ENCODE assay signal across 8 mouse cellular contexts in the genomic region with DNA sequence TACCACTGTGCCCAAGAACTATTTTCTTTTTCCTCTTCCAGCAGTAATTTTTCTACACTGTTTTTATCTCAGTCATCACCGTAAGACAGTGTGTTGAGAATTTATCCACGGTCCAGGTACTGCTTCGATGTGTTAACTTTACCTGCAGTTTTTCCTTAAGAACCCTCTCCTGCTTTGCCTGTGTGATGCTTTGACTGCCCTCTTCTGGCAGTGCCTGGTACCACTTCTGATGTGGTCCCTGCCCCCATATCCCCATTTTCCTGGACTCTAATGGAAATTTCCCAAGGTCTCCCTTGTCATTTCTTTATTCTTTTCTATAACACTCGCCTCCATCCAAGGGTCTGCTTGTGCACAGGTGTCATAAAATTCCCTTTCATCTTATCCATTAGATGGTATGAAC. TPM values are rescaled to one million over a fixed set of nuclear protein-coding genes. Genes with fewer than 3 reads are reported as not detected.
DNase-seq lines count a peak whose midpoint lies in the region; ATAC-seq and TF ChIP-seq lines count a peak whose summit lies in the region.

No protein-coding gene starts in this region.

- H3K36me3 ChIP-seq in forebrain, postnatal 0 days (ENCODE audit: insufficient read depth), result no peaks in the 10 kb centered on the region
- no peaks in the 10 kb centered on the region for H3K36me3 ChIP-seq in forebrain, embryonic 16.5 days (ENCODE audit: control insufficient read depth, insufficient read depth)
- H3K36me3 ChIP-seq in lung, postnatal 0 days (ENCODE audit: insufficient read depth, low read length), result no peaks in the 10 kb centered on the region
- H3K36me3 ChIP-seq in thymus, adult 2 months (ENCODE audit: control insufficient read depth, insufficient read depth, low read length), result no peaks in the 10 kb centered on the region

- ATAC-seq in forebrain, postnatal 0 days, result no peak
- ATAC-seq in forebrain, embryonic 16.5 days, result no peak
- ATAC-seq in lung, postnatal 0 days, result no peak

- DNase-seq in forebrain, postnatal 0 days, result peak; percentile 27
- peak; percentile 10 to 51 for DNase-seq in urinary bladder, adult 18-20 months (ENCODE audit: low spot score in 2 of 2)
- DNase-seq in urinary bladder, postnatal 10 days (ENCODE audit: low spot score), result no peak
- peak; percentile 74 to 76 for DNase-seq in cerebellum, postnatal 10 days
- DNase-seq in induced T-regulatory cell, adult 2 months (ENCODE audit: low read depth), result peak; percentile 70
- peak; percentile 58 for DNase-seq in lung, postnatal 0 days (ENCODE audit: low spot score)
- DNase-seq in thymus, adult 2 months, result peak; percentile 67

- TF ChIP-seq EP300 in lung, postnatal 0 days (IDR thresholded peaks at IDR 0.05), result no peak

- peaks cover 8% of the 10 kb centered on the region for H3K4me1 ChIP-seq in forebrain, postnatal 0 days (ENCODE audit: insufficient read depth)
- H3K4me1 ChIP-seq in forebrain, embryonic 16.5 days (replicated peaks; ENCODE audit: control insufficient read depth, insufficient read depth, low read length), result peaks cover 9% of the 10 kb centered on the region
- H3K4me1 ChIP-seq in lung, postnatal 0 days (ENCODE audit: insufficient read depth, low read depth, low read length), result 0 out of 2 replicates have a peak, but pooled peaks cover under 1% of the 10 kb centered on the region
- 0 out of 2 replicates have a peak, but pooled peaks cover under 1% of the 10 kb centered on the region for H3K4me1 ChIP-seq in thymus, adult 2 months (replicated peaks; ENCODE audit: control insufficient read depth, insufficient read depth, low read length)

- H3K9ac ChIP-seq in forebrain, postnatal 0 days, result no peak overlapping the region
- H3K9ac ChIP-seq in forebrain, embryonic 16.5 days (replicated peaks; ENCODE audit: low read depth, low read length), result no peak overlapping the region
- no peak overlapping the region for H3K9ac ChIP-seq in lung, postnatal 0 days (replicated peaks; ENCODE audit: low read depth)

- H3K4me3 ChIP-seq in forebrain, postnatal 0 days (ENCODE audit: low read depth, low read length), result no peak overlapping the region
- H3K4me3 ChIP-seq in forebrain, embryonic 16.5 days (replicated peaks; ENCODE audit: low read length), result no peak overlapping the region
- no peak overlapping the region for H3K4me3 ChIP-seq in lung, postnatal 0 days (ENCODE audit: low read depth, low read length)
- no peak overlapping the region for H3K4me3 ChIP-seq in thymus, adult 2 months (ENCODE audit: control insufficient read depth, insufficient read depth, low read length)

- no peak for TF ChIP-seq POLR2A in thymus, adult 2 months (IDR thresholded peaks at IDR 0.05; ENCODE audit: control insufficient read depth, extremely low read depth, insufficient read depth, low read length, poor library complexity)

- no peak overlapping the region for H3K4me2 ChIP-seq in forebrain, postnatal 0 days (ENCODE audit: low read depth)
- H3K4me2 ChIP-seq in forebrain, embryonic 16.5 days (ENCODE audit: low read length), result no peak overlapping the region
- H3K4me2 ChIP-seq in lung, postnatal 0 days (replicated peaks; ENCODE audit: low read depth, low read length), result no peak overlapping the region

- 47% methylated on average over 4 of the region's 4 CpGs for WGBS in forebrain, postnatal 0 days
- WGBS in forebrain, embryonic 16.5 days, result 50% methylated on average over 4 of the region's 4 CpGs
- 31% methylated on average over 4 of the region's 4 CpGs for WGBS in lung, postnatal 0 days
- WGBS in thymus, adult 2 months, result 46% methylated on average over 4 of the region's 4 CpGs

- H3K27ac ChIP-seq in forebrain, postnatal 0 days (ENCODE audit: low read depth, low read length), result no peak overlapping the region
- no peak overlapping the region for H3K27ac ChIP-seq in forebrain, embryonic 16.5 days (ENCODE audit: low read length)
- H3K27ac ChIP-seq in lung, postnatal 0 days (ENCODE audit: low read length), result no peak overlapping the region
- H3K27ac ChIP-seq in thymus, adult 2 months (ENCODE audit: control insufficient read depth, insufficient read depth, low read length), result no peak overlapping the region

- H3K27me3 ChIP-seq in forebrain, postnatal 0 days (ENCODE audit: insufficient read depth, low read length), result no peaks in the 10 kb centered on the region
- no peaks in the 10 kb centered on the region for H3K27me3 ChIP-seq in forebrain, embryonic 16.5 days (replicated peaks; ENCODE audit: control insufficient read depth, insufficient read depth, low read length)
- no peaks in the 10 kb centered on the region for H3K27me3 ChIP-seq in lung, postnatal 0 days (replicated peaks; ENCODE audit: insufficient read depth, low read length)
- no peaks in the 10 kb centered on the region for H3K27me3 ChIP-seq in thymus, adult 2 months (ENCODE audit: control insufficient read depth, insufficient read depth, low read length)

- H3K9me3 ChIP-seq in forebrain, postnatal 0 days (ENCODE audit: low read length), result no peaks in the 10 kb centered on the region
- H3K9me3 ChIP-seq in forebrain, embryonic 16.5 days (ENCODE audit: control insufficient read depth, low read length), result no peaks in the 10 kb centered on the region
- H3K9me3 ChIP-seq in lung, postnatal 0 days (ENCODE audit: low read length), result no peaks in the 10 kb centered on the region

- peak; percentile 62 for TF ChIP-seq CTCF in forebrain, postnatal 0 days (IDR thresholded peaks at IDR 0.05; ENCODE audit: low read depth)
- peak; percentile 82 for TF ChIP-seq CTCF in lung, postnatal 0 days (IDR thresholded peaks at IDR 0.05)
- no peak for TF ChIP-seq CTCF in thymus, adult 2 months (IDR thresholded peaks at IDR 0.05; ENCODE audit: borderline replicate concordance, control insufficient read depth, extremely low read depth, insufficient read depth, low read length, poor library complexity)

RNA-seq across cellular contexts. Expression of a gene that starts 3.3 kb away (rescaled TPM):
- 103 and 118 TPM in 2 replicates for total RNA-seq in forebrain, postnatal 0 days (2014; rRNA removed)
- 104 and 128 TPM in 2 replicates for polyA plus RNA-seq in forebrain, postnatal 0 days (2015; fragmentation: Nextera tagmentation; extraction: Ambion mirVana)
- 93.4 and 106 TPM in 2 replicates for polyA plus RNA-seq in forebrain, embryonic 16.5 days (2015; fragmentation: Nextera tagmentation; extraction: Ambion mirVana)
- polyA plus RNA-seq in lung, postnatal 0 days (2015; fragmentation: Nextera tagmentation; extraction: Ambion mirVana), result 173 and 175 TPM in 2 replicates
- polyA plus RNA-seq in thymus, adult 2 months (2012; rRNA removed), result 31.6 and 34.4 TPM in 2 replicates

RNA-seq across cellular contexts. Expression of a gene that starts 37.3 kb away (rescaled TPM):
- total RNA-seq in forebrain, postnatal 0 days (2014; rRNA removed), result 0.92 and 1.2 TPM in 2 replicates
- 0.93 and 1.4 TPM in 2 replicates for polyA plus RNA-seq in forebrain, postnatal 0 days (2015; fragmentation: Nextera tagmentation; extraction: Ambion mirVana)
- polyA plus RNA-seq in forebrain, embryonic 16.5 days (2015; fragmentation: Nextera tagmentation; extraction: Ambion mirVana), result 0.35 and 0.70 TPM in 2 replicates
- 8.9 and 9.9 TPM in 2 replicates for polyA plus RNA-seq in lung, postnatal 0 days (2015; fragmentation: Nextera tagmentation; extraction: Ambion mirVana)
- 1.0 and 1.2 TPM in 2 replicates for polyA plus RNA-seq in thymus, adult 2 months (2012; rRNA removed)
